Mouse (Mus musculus) C2C12 (cell line): ENCODE measurements around the gene Hes2.

Source experiments
- CEBPB ChIP-seq: IDR thresholded peaks from one replicate; pipeline ENCODE4 v1.6.1; 2011; ENCODE audit warnings: low read depth, mild to moderate bottlenecking, control low read depth, moderate library complexity
- CTCF ChIP-seq: IDR thresholded peaks from one replicate; pipeline ENCODE4 v1.5.1; 2011; ENCODE audit not compliant: control insufficient read depth, insufficient read depth, insufficient read length
- MAX ChIP-seq: IDR thresholded peaks from one replicate; pipeline ENCODE4 v1.6.1; 2011; ENCODE audit warnings: mild to moderate bottlenecking, control low read depth
- MYOG ChIP-seq: IDR thresholded peaks from one replicate; pipeline ENCODE4 v1.6.1; 2011; ENCODE audit not compliant: control insufficient read depth, insufficient read length; ENCODE audit errors: extremely low read depth
- USF1 ChIP-seq: IDR thresholded peaks from one replicate; pipeline ENCODE4 v1.6.1; 2011; ENCODE audit warnings: low read depth, mild to moderate bottlenecking, control low read depth, moderate library complexity

- TF ChIP-seq CTCF (no peak), USF1 (no peak), MYOG (no peak), MAX (no peak), CEBPB (no peak)
These were observed 41.0 kb downstream of the Hes2 start for GRCm38 (mm10) chr4:152199617-152200016.
